Mouse (Mus musculus) midbrain, postnatal 0 days (tissue): ENCODE results near the gene Vps8. TPM values are rescaled to one million over a fixed set of nuclear protein-coding genes. Genes with fewer than 3 reads are reported as not detected.

Source experiments
- ATAC-seq: fragments of 200-750 bp; cut with Nextera tagmentation; 2 replicates; pipeline ENCODE4 v1.8.0; 2017; ENCODE audit warnings: moderate number of reproducible peaks, mild to moderate bottlenecking, moderate TSS enrichment, moderate library complexity; ENCODE audit not compliant: low FRiP score
- DNase-seq: peaks from one replicate; pipeline ENCODE4 v3.0.0-alpha.2; 2015; ENCODE audit warnings: low spot score
- H3K27ac ChIP-seq: fragments of 300-500 bp; sonication (generic); 2 replicates; pipeline ENCODE4 v1.5.1; 2014; ENCODE audit warnings: low read depth, mild to moderate bottlenecking, low read length, mixed read lengths
- H3K27me3 ChIP-seq: fragments of 300-500 bp; sonication (generic); 2 replicates; pipeline ENCODE4 v1.6.1; 2014; ENCODE audit warnings: low read length, control low read depth, mixed read lengths; ENCODE audit not compliant: insufficient read depth
- H3K36me3 ChIP-seq: fragments of 300-500 bp; sonication (generic); 2 replicates; pipeline ENCODE4 v1.6.1; 2014; ENCODE audit warnings: low read length, control low read depth, mixed read lengths; ENCODE audit not compliant: insufficient read depth
- H3K4me1 ChIP-seq: fragments of 300-500 bp; sonication (generic); 2 replicates; pipeline ENCODE4 v1.6.1; 2014; ENCODE audit warnings: mild to moderate bottlenecking, control low read depth, antibody characterized with exemption, low read length, mixed read lengths; ENCODE audit not compliant: insufficient read depth
- H3K4me2 ChIP-seq: fragments of 300-500 bp; sonication (generic); 2 replicates; pipeline ENCODE4 v1.6.1; 2014; ENCODE audit warnings: low read depth, mild to moderate bottlenecking, low read length, mixed read lengths; ENCODE audit not compliant: poor library complexity, severe bottlenecking
- H3K4me3 ChIP-seq: fragments of 300-500 bp; sonication (generic); 2 replicates; pipeline ENCODE4 v1.5.1; 2014; ENCODE audit warnings: low read depth, mild to moderate bottlenecking, low read length, moderate library complexity
- H3K9ac ChIP-seq: fragments of 300-500 bp; sonication (generic); replicated peaks from 2 replicates; pipeline ENCODE4 v1.6.1; 2014; ENCODE audit warnings: mild to moderate bottlenecking, low read length, moderate library complexity, mixed read lengths; ENCODE audit not compliant: poor library complexity, severe bottlenecking
- H3K9me3 ChIP-seq: fragments of 300-500 bp; sonication (generic); 2 replicates; pipeline ENCODE4 v1.6.1; 2016; ENCODE audit warnings: low read length, control low read depth
- CTCF ChIP-seq: IDR thresholded peaks from 2 replicates; pipeline ENCODE4 v1.5.1; 2016; ENCODE audit warnings: antibody characterized with exemption, mild to moderate bottlenecking
- WGBS: fragments of 180-500 bp; shearing (Covaris S2); extraction: QIAGEN DNeasy Blood & Tissue Kit; methylation state at CpG from one replicate; pipeline ENCODE4 v1.1.7; 2014; 5-methylcytosine and 5-hydroxymethylcytosine counted together
- polyA plus RNA-seq: library from polyadenylated mRNA; unstranded; fragments of >200 nt; fragmentation: Nextera tagmentation; extraction: Ambion mirVana; gene quantifications from 2 replicates; pipeline ENCODE4 v1.2.1, GENCODE M21; 2015
- total RNA-seq: library from RNA; depleted of rRNA; stranded (reverse); fragments of >200 nt; gene quantifications from 2 replicates; pipeline ENCODE4 v1.2.3, GENCODE M21; 2014

Gene Vps8
- total and polyA plus RNA-seq, 2 experiments from 2014 or later: 26.0 to 35.2 TPM

DNA sequence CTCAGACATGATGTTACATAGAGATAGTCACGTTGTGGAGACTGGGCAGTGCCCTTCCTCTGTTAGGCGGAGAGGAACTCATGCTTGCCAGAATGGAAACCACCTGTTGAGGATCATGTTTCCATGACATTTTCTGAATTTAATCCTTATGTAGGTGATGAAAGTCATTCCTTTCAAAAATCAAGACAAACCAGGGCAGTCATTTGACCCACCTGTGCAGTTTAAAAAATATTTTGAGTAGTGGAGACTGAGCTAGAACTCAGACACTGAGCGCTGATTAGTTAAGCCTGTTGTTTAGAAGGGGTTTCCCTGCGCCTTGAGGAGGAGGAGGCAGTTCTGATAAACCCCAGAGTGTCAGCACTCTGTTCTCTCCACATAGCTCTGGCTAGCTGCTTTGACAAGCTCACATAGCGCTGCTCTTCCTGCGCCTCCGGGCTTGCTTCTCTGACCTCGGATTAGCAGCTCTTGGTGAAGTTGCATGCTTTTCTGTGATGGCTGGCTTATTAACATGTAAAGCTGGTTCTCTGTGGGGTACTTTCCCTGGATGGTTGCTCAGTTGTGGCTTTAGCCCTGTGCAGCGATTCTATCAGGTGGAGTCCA is 22.2 kb downstream of the Vps8 start:
- no peaks in the 10 kb centered on the region for H3K27me3 ChIP-seq
- DNase-seq (no peak), ATAC-seq (no peak)
- H3K36me3 ChIP-seq: peaks cover 23% of the 10 kb centered on the region
- no peaks in the 10 kb centered on the region for H3K4me1 ChIP-seq
- WGBS: 27% methylated on average over 9 of the region's 9 CpGs
- H3K9ac ChIP-seq: no peak overlapping the region
- no peak overlapping the region for H3K4me3 ChIP-seq
- no peaks in the 10 kb centered on the region for H3K9me3 ChIP-seq
- no peak overlapping the region for H3K4me2 ChIP-seq
- no peak for TF ChIP-seq CTCF
- no peak overlapping the region for H3K27ac ChIP-seq

DNA sequence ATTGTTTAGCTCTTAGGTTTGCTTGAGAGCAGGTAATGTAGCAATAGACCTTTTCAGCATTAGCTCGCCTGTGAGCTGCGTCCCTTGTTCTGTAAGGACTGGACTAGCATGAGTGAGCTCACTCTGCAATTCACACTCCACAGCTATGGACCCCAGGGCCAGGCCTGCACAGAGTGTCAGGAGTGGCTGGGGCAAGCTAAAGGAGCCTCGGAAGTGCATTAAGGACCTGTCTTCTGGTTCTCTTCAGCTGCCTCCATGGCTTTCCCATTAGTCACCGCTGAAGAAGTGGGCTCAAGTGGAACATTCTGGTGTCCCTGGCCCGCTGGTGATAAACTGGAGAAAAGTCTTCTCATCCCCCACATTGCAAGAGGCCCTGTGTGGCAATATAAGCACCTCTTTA is 24.5 kb downstream of the Vps8 start:
- no peaks in the 10 kb centered on the region for H3K27me3 ChIP-seq
- 94% methylated on average over 5 of the region's 5 CpGs for WGBS

DNA sequence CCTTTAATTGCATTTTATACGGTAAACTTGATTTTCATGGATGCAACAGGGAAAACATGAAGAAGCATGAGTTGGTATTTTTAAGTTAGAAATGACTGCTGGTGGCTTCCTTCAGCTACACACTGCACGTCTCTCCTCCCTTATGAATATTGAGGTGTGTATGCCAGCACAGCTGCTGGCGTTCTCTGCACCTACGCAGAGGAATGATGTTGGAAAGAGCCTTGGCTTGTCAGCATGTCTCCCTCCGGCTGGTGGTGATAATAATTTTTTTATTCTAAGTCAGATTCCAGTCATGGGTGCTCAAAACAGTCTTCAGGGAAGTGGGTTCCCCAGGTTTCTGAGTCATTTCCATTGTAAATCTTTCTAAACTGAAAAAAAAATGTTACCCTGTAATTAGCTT is 25.5 kb downstream of the Vps8 start:
- Histone ChIP-seq H3K27ac (no peak overlapping the region), H3K9me3 (no peaks in the 10 kb centered on the region), H3K4me2 (no peak overlapping the region), H3K4me1 (no peaks in the 10 kb centered on the region), H3K4me3 (no peak overlapping the region), H3K27me3 (no peaks in the 10 kb centered on the region), H3K9ac (no peak overlapping the region), H3K36me3 (peaks cover 12% of the 10 kb centered on the region)
- DNase-seq: no peak
- no peak for TF ChIP-seq CTCF
- ATAC-seq: no peak
- 83% methylated on average over 5 of the region's 5 CpGs for WGBS

More for the DNA sequence above, 24.5 kb downstream of the Vps8 start:
- Histone ChIP-seq H3K27ac (no peak overlapping the region), H3K9ac (no peak overlapping the region), H3K4me3 (no peak overlapping the region), H3K36me3 (peaks cover 21% of the 10 kb centered on the region), H3K4me2 (no peak overlapping the region), H3K4me1 (no peaks in the 10 kb centered on the region), H3K9me3 (no peaks in the 10 kb centered on the region)
- DNase-seq: no peak
- no peak for ATAC-seq
- TF ChIP-seq CTCF: no peak

DNA sequence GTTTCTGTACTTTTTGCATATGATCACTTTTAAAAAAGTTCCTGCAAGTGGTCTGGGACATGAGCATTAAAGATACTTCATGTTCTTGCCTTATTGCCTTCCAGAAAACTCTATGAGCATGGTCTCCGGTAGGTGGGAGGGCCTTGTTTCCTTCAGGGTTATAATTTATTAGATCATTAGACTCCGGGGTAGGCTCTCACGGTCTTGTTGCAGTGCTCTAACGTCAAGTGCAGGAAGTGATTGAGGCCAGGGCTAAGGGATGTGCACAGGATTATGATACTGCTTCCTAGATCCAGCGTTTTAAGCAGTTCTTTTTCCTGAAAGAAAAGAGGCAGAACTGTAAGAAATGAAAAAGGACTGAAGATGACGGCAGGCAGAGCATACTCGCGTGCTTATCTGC is 27.0 kb downstream of the Vps8 start:
- Histone ChIP-seq H3K4me3 (no peak overlapping the region), H3K9me3 (no peaks in the 10 kb centered on the region), H3K4me2 (no peak overlapping the region), H3K36me3 (0 out of 2 replicates have a peak, but pooled peaks cover 3% of the 10 kb centered on the region), H3K27ac (no peak overlapping the region), H3K27me3 (no peaks in the 10 kb centered on the region), H3K4me1 (no peaks in the 10 kb centered on the region), H3K9ac (no peak overlapping the region)
- 89% methylated on average over 8 of the region's 8 CpGs for WGBS
- ATAC-seq: no peak
- no peak for DNase-seq
- no peak for TF ChIP-seq CTCF

DNA sequence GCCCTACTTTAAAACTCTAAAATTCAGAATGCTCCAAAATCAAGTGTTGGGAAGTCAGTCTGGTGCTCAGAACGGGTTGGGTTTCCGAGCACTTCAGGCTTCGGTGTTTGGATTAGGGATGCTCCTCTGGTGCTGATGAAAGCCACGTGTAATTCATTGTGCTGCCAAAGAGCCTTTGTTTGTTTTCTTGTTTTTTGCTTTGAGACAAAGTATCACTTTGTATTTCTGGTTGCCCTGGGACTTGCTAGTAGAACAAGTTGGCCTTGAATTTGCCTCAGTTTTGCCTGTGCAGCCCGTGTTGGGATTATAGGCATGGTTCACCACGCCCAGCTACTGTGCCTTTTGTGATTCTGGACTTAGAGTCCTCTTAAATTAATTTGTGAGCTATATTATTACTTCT is 29.7 kb downstream of the Vps8 start:
- WGBS: 77% methylated on average over 6 of the region's 6 CpGs

DNA sequence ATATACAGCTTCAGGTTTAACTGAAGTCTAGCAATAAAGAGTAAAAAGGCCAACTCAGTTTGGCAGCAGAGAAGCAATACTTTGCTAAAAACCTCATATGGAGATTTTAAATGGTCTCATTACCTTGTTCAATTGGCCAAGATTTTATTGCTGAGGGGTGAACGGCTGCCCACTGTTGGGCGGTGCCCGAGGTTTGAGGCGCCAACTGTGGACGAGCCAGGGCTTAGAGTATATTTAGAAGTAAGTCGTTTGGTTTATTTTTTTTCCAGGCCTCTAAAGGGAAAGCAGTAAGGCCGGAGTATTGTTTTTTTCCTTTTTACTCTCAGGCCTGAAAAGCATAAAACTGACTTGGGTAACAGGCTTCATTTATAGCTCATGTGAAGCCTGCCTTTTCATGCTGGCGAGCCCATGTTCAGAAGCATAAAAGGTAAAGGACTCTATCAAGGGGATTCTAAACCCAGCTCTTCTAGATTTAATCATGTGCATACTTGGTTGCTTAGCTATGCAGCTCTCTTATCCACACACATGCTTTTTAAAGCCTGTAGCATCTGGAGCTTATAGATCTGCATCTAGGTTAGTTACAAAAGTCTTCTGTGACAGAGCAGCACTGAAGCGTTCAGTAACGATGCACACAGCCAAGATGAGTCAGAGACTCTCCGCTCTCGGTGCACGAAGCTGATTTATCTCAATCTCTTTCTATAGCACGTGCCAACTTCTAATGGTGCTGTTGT is 34.9 kb downstream of the Vps8 start:
- H3K27me3 ChIP-seq: no peaks in the 10 kb centered on the region
- ATAC-seq: no peak
- no peak overlapping the region for H3K9ac ChIP-seq
- no peak for TF ChIP-seq CTCF
- peaks cover 33% of the 10 kb centered on the region for H3K36me3 ChIP-seq
- H3K4me2 ChIP-seq: no peak overlapping the region
- no peaks in the 10 kb centered on the region for H3K9me3 ChIP-seq
- H3K27ac ChIP-seq: no peak overlapping the region
- WGBS: 86% methylated on average over 14 of the region's 14 CpGs
- DNase-seq: no peak
- H3K4me3 ChIP-seq: no peak overlapping the region
- H3K4me1 ChIP-seq: no peaks in the 10 kb centered on the region

More for the DNA sequence above, 29.7 kb downstream of the Vps8 start:
- no peaks in the 10 kb centered on the region for H3K27me3 ChIP-seq
- no peak for ATAC-seq
- H3K4me2 ChIP-seq: no peak overlapping the region
- H3K4me3 ChIP-seq: no peak overlapping the region
- H3K4me1 ChIP-seq: no peaks in the 10 kb centered on the region
- H3K9me3 ChIP-seq: no peaks in the 10 kb centered on the region
- TF ChIP-seq CTCF: no peak
- H3K27ac ChIP-seq: no peak overlapping the region
- no peak for DNase-seq
- peaks cover 13% of the 10 kb centered on the region for H3K36me3 ChIP-seq
- no peak overlapping the region for H3K9ac ChIP-seq
